ENCODE assay signal across 8 mouse cellular contexts in genomic region chr10:72654270-72655016, GRCm38 (mm10). TPM values are rescaled to one million over a fixed set of nuclear protein-coding genes. Genes with fewer than 3 reads are reported as not detected.
DNase-seq lines count a peak whose midpoint lies in the region; ATAC-seq and TF ChIP-seq lines count a peak whose summit lies in the region.

TSS of gene Zwint (plus strand) at chr10:72654845.

- H3K9me3 ChIP-seq in forebrain, embryonic 10.5 days = no peaks in the 10 kb centered on the region
- H3K9me3 ChIP-seq in heart, embryonic 15.5 days (replicated peaks) = no peaks in the 10 kb centered on the region
- H3K9me3 ChIP-seq in liver, embryonic 14.5 days (ENCODE audit: control insufficient read depth, low read length) = no peaks in the 10 kb centered on the region
- no peaks in the 10 kb centered on the region for H3K9me3 ChIP-seq in neural tube, embryonic 11.5 days (ENCODE audit: control insufficient read depth, low read length)
- no peaks in the 10 kb centered on the region for H3K9me3 ChIP-seq in stomach, postnatal 0 days (ENCODE audit: control insufficient read depth, low read length)

- peak; percentile 98 for ATAC-seq in heart, embryonic 15.5 days (replicated peaks; ENCODE audit: insufficient number of reproducible peaks, insufficient read depth, low FRiP score, low read depth)
- peak; percentile 97 for ATAC-seq in liver, embryonic 14.5 days (ENCODE audit: insufficient read depth)
- ATAC-seq in neural tube, embryonic 11.5 days (ENCODE audit: insufficient read depth, low FRiP score, low TSS enrichment) = peak; percentile 98
- peak; percentile 99 for ATAC-seq in stomach, postnatal 0 days (ENCODE audit: low FRiP score, low TSS enrichment)

- H3K9ac ChIP-seq in heart, embryonic 15.5 days = peak within 1 kb of the TSS; percentile 86
- peak within 1 kb of the TSS; percentile 93 for H3K9ac ChIP-seq in liver, embryonic 14.5 days (replicated peaks)
- H3K9ac ChIP-seq in neural tube, embryonic 11.5 days (ENCODE audit: low read length) = peak within 1 kb of the TSS; percentile 64
- peak within 1 kb of the TSS; percentile 87 for H3K9ac ChIP-seq in stomach, postnatal 0 days (ENCODE audit: low read length)

- H3K36me3 ChIP-seq in forebrain, embryonic 10.5 days (replicated peaks) = peaks cover 36% of the 10 kb centered on the region
- peaks cover 28% of the 10 kb centered on the region for H3K36me3 ChIP-seq in heart, embryonic 15.5 days
- peaks cover 30% of the 10 kb centered on the region for H3K36me3 ChIP-seq in liver, embryonic 14.5 days (replicated peaks; ENCODE audit: control insufficient read depth, insufficient read depth, low read depth)
- H3K36me3 ChIP-seq in neural tube, embryonic 11.5 days (ENCODE audit: control insufficient read depth, insufficient read depth, low read length) = peaks cover 4% of the 10 kb centered on the region; the same call in 1 of the 2 replicates
- H3K36me3 ChIP-seq in stomach, postnatal 0 days (ENCODE audit: control insufficient read depth, insufficient read depth, low read length) = peaks cover 9% of the 10 kb centered on the region; the same call in 1 of the 2 replicates

- peak within 1 kb of the TSS; percentile 78 for H3K4me3 ChIP-seq in forebrain, embryonic 10.5 days
- H3K4me3 ChIP-seq in heart, embryonic 15.5 days = peak within 1 kb of the TSS; percentile 92
- H3K4me3 ChIP-seq in liver, embryonic 14.5 days (ENCODE audit: insufficient read depth in 1 of 2, low read depth in 2 of 2, low read length in 2 of 2) = peak within 1 kb of the TSS; percentile 92 to 99
- peak within 1 kb of the TSS; percentile 52 for H3K4me3 ChIP-seq in neural tube, embryonic 11.5 days (ENCODE audit: low read depth, low read length)
- peak within 1 kb of the TSS; percentile 79 for H3K4me3 ChIP-seq in stomach, postnatal 0 days (ENCODE audit: low read depth, low read length)

- peak; percentile 94 to 95 for DNase-seq in CD8-positive naive resting alpha-beta T cell, adult 2 months (ENCODE audit: low read depth in 2 of 2, low spot score in 2 of 2)
- DNase-seq in c-Kit-positive CD71-negative TER-119-negative erythroid progenitor cells, embryonic 14.5 days (ENCODE audit: low read depth) = peak; percentile 97
- DNase-seq in forebrain, embryonic 10.5 days (ENCODE audit: extremely low spot score, low spot score) = peak; percentile 93
- DNase-seq in kidney, postnatal 25 days = peak; percentile 97
- peak; percentile 97 to 98 (median 97) for DNase-seq in liver, embryonic 14.5 days (ENCODE audit: low read depth in 3 of 3, low spot score in 3 of 3)
- peak; percentile 96 for DNase-seq in neural tube, embryonic 11.5 days (ENCODE audit: low spot score)
- DNase-seq in stomach, postnatal 0 days (ENCODE audit: low spot score) = peak; percentile 96

- H3K27me3 ChIP-seq in forebrain, embryonic 10.5 days (ENCODE audit: poor library complexity, severe bottlenecking) = no peaks in the 10 kb centered on the region
- no peaks in the 10 kb centered on the region for H3K27me3 ChIP-seq in heart, embryonic 15.5 days
- H3K27me3 ChIP-seq in liver, embryonic 14.5 days (ENCODE audit: control insufficient read depth, insufficient read depth, low read length) = no peaks in the 10 kb centered on the region
- no peaks in the 10 kb centered on the region for H3K27me3 ChIP-seq in neural tube, embryonic 11.5 days (ENCODE audit: control insufficient read depth, insufficient read depth, low read length)
- H3K27me3 ChIP-seq in stomach, postnatal 0 days (ENCODE audit: control insufficient read depth, insufficient read depth, low read length) = no peaks in the 10 kb centered on the region

- H3K4me1 ChIP-seq in forebrain, embryonic 10.5 days = peaks cover 24% of the 10 kb centered on the region
- H3K4me1 ChIP-seq in heart, embryonic 15.5 days (replicated peaks) = peaks cover 24% of the 10 kb centered on the region
- peaks cover 8 to 17% of the 10 kb centered on the region in 2 experiments for H3K4me1 ChIP-seq in liver, embryonic 14.5 days (replicated peaks; ENCODE audit: control insufficient read depth in 2 of 2, insufficient read depth in 2 of 2, low read length in 1 of 2)
- peaks cover 7% of the 10 kb centered on the region; the same call in 1 of the 2 replicates for H3K4me1 ChIP-seq in neural tube, embryonic 11.5 days (ENCODE audit: control insufficient read depth, insufficient read depth, low read length)
- H3K4me1 ChIP-seq in stomach, postnatal 0 days (replicated peaks; ENCODE audit: control insufficient read depth, insufficient read depth) = 0 out of 2 replicates have a peak, but pooled peaks cover 4% of the 10 kb centered on the region

- peak within 1 kb of the TSS; percentile 73 for H3K4me2 ChIP-seq in heart, embryonic 15.5 days
- H3K4me2 ChIP-seq in liver, embryonic 14.5 days (ENCODE audit: low read depth) = peak within 1 kb of the TSS; percentile 92
- peak within 1 kb of the TSS; percentile 52 for H3K4me2 ChIP-seq in neural tube, embryonic 11.5 days (ENCODE audit: low read depth)
- peak within 1 kb of the TSS; percentile 58 for H3K4me2 ChIP-seq in stomach, postnatal 0 days (replicated peaks; ENCODE audit: low read depth)

- 2% methylated on average over 36 of the region's 36 CpGs for WGBS in forebrain, embryonic 10.5 days
- WGBS in heart, embryonic 15.5 days = 2% methylated on average over 36 of the region's 36 CpGs
- 3% methylated on average over 36 of the region's 36 CpGs for WGBS in liver, embryonic 14.5 days (ENCODE audit: insufficient replicate concordance)
- 2% methylated on average over 36 of the region's 36 CpGs for WGBS in neural tube, embryonic 11.5 days
- WGBS in stomach, postnatal 0 days = 2% methylated on average over 36 of the region's 36 CpGs

- H3K27ac ChIP-seq in forebrain, embryonic 10.5 days = peak within 1 kb of the TSS; percentile 92
- peak within 1 kb of the TSS; percentile 95 for H3K27ac ChIP-seq in heart, embryonic 15.5 days
- peak within 1 kb of the TSS; percentile 97 for H3K27ac ChIP-seq in liver, embryonic 14.5 days
- H3K27ac ChIP-seq in neural tube, embryonic 11.5 days (ENCODE audit: low read depth, low read length) = peak within 1 kb of the TSS; percentile 79
- H3K27ac ChIP-seq in stomach, postnatal 0 days (replicated peaks) = peak within 1 kb of the TSS; percentile 97

- TF ChIP-seq CTCF in liver, embryonic 14.5 days (IDR thresholded peaks at IDR 0.05; ENCODE audit: low read depth) = no peak
- TF ChIP-seq CTCF in stomach, postnatal 0 days (IDR thresholded peaks at IDR 0.05; ENCODE audit: low read depth) = no peak

- peak; percentile 24; the same call in 1 of the 2 replicates for TF ChIP-seq EP300 in liver, embryonic 14.5 days (IDR thresholded peaks at IDR 0.05; ENCODE audit: low read depth)
- TF ChIP-seq EP300 in stomach, postnatal 0 days (optimal IDR thresholded peaks at IDR 0.05) = no peak

RNA-seq across cellular contexts. Expression of gene Zwint, which starts in this region (rescaled TPM):
- polyA plus RNA-seq in forebrain, embryonic 10.5 days (2016; fragmentation: Nextera tagmentation; extraction: Ambion mirVana) = 383 and 394 TPM in 2 replicates
- 200 and 219 TPM in 2 replicates for polyA plus RNA-seq in heart, embryonic 15.5 days (2015; fragmentation: Nextera tagmentation; extraction: Ambion mirVana)
- polyA plus RNA-seq in liver, embryonic 14.5 days (2012; rRNA removed) = 83.9 and 92.6 TPM in 2 replicates
- 150 and 152 TPM in 2 replicates for polyA plus RNA-seq in liver, embryonic 14.5 days (2014; fragmentation: Nextera tagmentation; extraction: Ambion mirVana)
- 422 and 426 TPM in 2 replicates for polyA plus RNA-seq in neural tube, embryonic 11.5 days (2014; fragmentation: Nextera tagmentation; extraction: Ambion mirVana)
- polyA plus RNA-seq in stomach, postnatal 0 days (2015; fragmentation: Nextera tagmentation; extraction: Ambion mirVana) = 94.5 and 95.2 TPM in 2 replicates

Comparison
In these comparisons a context has a peak if more than half of its experiments do, and no peak if none do; other contexts are left out.
1. Peak in every context shown above with its lines: DNase-seq, ATAC-seq, H3K4me3 ChIP-seq and H3K27ac ChIP-seq.